Mouse (Mus musculus) lung, embryonic 15.5 days (tissue): ENCODE measurements around the gene Spp2. TPM values are rescaled to one million over a fixed set of nuclear protein-coding genes. Genes with fewer than 3 reads are reported as not detected.

Experiments
- ATAC-seq: fragments of 200-750 bp; cut with Nextera tagmentation; 2 replicates; pipeline ENCODE4 v1.8.0; 2017; ENCODE audit warnings: moderate number of reproducible peaks, borderline replicate concordance; ENCODE audit not compliant: low FRiP score, low TSS enrichment; ENCODE audit errors: extremely low read depth
- H3K27ac ChIP-seq: fragments of 300-500 bp; sonication (generic); 2 replicates; pipeline ENCODE4 v1.5.1; 2015; ENCODE audit warnings: moderate library complexity, mild to moderate bottlenecking, inconsistent platforms
- H3K27me3 ChIP-seq: fragments of 300-500 bp; sonication (generic); 2 replicates; pipeline ENCODE4 v1.6.1; 2015; ENCODE audit warnings: inconsistent platforms
- H3K36me3 ChIP-seq: fragments of 300-500 bp; sonication (generic); 2 replicates; pipeline ENCODE4 v1.6.1; 2015; ENCODE audit warnings: inconsistent platforms
- H3K4me1 ChIP-seq: fragments of 300-500 bp; sonication (generic); 2 replicates; pipeline ENCODE4 v1.6.1; 2015; ENCODE audit warnings: inconsistent platforms
- H3K4me2 ChIP-seq: fragments of 300-500 bp; sonication (generic); 2 replicates; pipeline ENCODE4 v1.6.1; 2015; ENCODE audit warnings: inconsistent platforms, mild to moderate bottlenecking, moderate library complexity
- H3K4me3 ChIP-seq: fragments of 300-500 bp; sonication (generic); 2 replicates; pipeline ENCODE4 v1.5.1; 2015; ENCODE audit warnings: mild to moderate bottlenecking, inconsistent platforms
- H3K9ac ChIP-seq: fragments of 300-500 bp; sonication (generic); 2 replicates; pipeline ENCODE4 v1.6.1; 2015; ENCODE audit warnings: inconsistent platforms
- H3K9me3 ChIP-seq: fragments of 300-500 bp; sonication (generic); 2 replicates; pipeline ENCODE4 v1.6.1; 2016; ENCODE audit warnings: inconsistent platforms
- WGBS: fragments of 180-500 bp; shearing (Covaris S2); methylation state at CpG from one replicate; pipeline ENCODE4 v1.1.7; 2015; 5-methylcytosine and 5-hydroxymethylcytosine counted together
- polyA plus RNA-seq: library from polyadenylated mRNA; unstranded; fragments of >200 nt; fragmentation: Nextera tagmentation; extraction: Ambion mirVana; gene quantifications from 2 replicates; pipeline ENCODE4 v1.2.1, GENCODE M21; 2015

Gene Spp2
- polyA plus RNA-seq, 1 experiment from 2014 or later = 0.75 TPM

GRCm38 (mm10) chr1:88469746-88470145 is 63.0 kb downstream of the Spp2 start:
- Histone ChIP-seq H3K36me3 (no peaks in the 10 kb centered on the region), H3K9me3 (no peaks in the 10 kb centered on the region), H3K27ac (no peak overlapping the region), H3K4me1 (peaks cover 18% of the 10 kb centered on the region), H3K4me2 (no peak overlapping the region), H3K4me3 (no peak overlapping the region), H3K27me3 (no peaks in the 10 kb centered on the region), H3K9ac (no peak overlapping the region)
- WGBS = 81% methylated on average over 4 of the region's 4 CpGs
- no peak for ATAC-seq

- WGBS = 47% methylated on average over 6 of the region's 6 CpGs
- H3K27ac ChIP-seq = no peak overlapping the region
- no peak overlapping the region for H3K9ac ChIP-seq
- no peaks in the 10 kb centered on the region for H3K9me3 ChIP-seq
- peaks cover 39% of the 10 kb centered on the region for H3K4me1 ChIP-seq
- H3K4me2 ChIP-seq = no peak overlapping the region
- no peak overlapping the region for H3K4me3 ChIP-seq
- ATAC-seq = no peak
- H3K36me3 ChIP-seq = no peaks in the 10 kb centered on the region
- H3K27me3 ChIP-seq = no peaks in the 10 kb centered on the region
Measured at GRCm38 (mm10) chr1:88472258-88472657, 65.5 kb downstream of the Spp2 start.

GRCm38 (mm10) chr1:88473899-88474298 is 67.1 kb downstream of the Spp2 start:
- Histone ChIP-seq H3K27ac (peak overlapping the region; percentile 81), H3K4me3 (no peak overlapping the region), H3K4me1 (peaks cover 47% of the 10 kb centered on the region), H3K4me2 (no peak overlapping the region), H3K36me3 (no peaks in the 10 kb centered on the region), H3K27me3 (no peaks in the 10 kb centered on the region), H3K9ac (no peak overlapping the region), H3K9me3 (no peaks in the 10 kb centered on the region)
- ATAC-seq = no peak
- 68% methylated on average over 2 of the region's 2 CpGs for WGBS

- WGBS = 10% methylated on average over 7 of the region's 7 CpGs
- no peaks in the 10 kb centered on the region for H3K27me3 ChIP-seq
- ATAC-seq = peak; percentile 84
- peak overlapping the region; percentile 81 for H3K27ac ChIP-seq
- H3K9ac ChIP-seq = no peak overlapping the region
- H3K9me3 ChIP-seq = no peaks in the 10 kb centered on the region
- no peak overlapping the region for H3K4me3 ChIP-seq
- no peaks in the 10 kb centered on the region for H3K36me3 ChIP-seq
- no peak overlapping the region for H3K4me2 ChIP-seq
- peaks cover 47% of the 10 kb centered on the region for H3K4me1 ChIP-seq
Measured at GRCm38 (mm10) chr1:88474598-88474997, 67.8 kb downstream of the Spp2 start.

GRCm38 (mm10) chr1:88475502-88475953 is 68.8 kb downstream of the Spp2 start:
- H3K27ac ChIP-seq = peak overlapping the region; percentile 81
- H3K4me3 ChIP-seq = no peak overlapping the region
- no peaks in the 10 kb centered on the region for H3K36me3 ChIP-seq
- 5% methylated on average over 8 of the region's 8 CpGs for WGBS
- no peaks in the 10 kb centered on the region for H3K9me3 ChIP-seq
- H3K27me3 ChIP-seq = no peaks in the 10 kb centered on the region
- ATAC-seq = peak; percentile 44; the same call in 1 of the 2 replicates
- H3K4me2 ChIP-seq = no peak overlapping the region
- no peak overlapping the region for H3K9ac ChIP-seq
- H3K4me1 ChIP-seq = peaks cover 40% of the 10 kb centered on the region

Other genes with a start within 250 kb of the Spp2 start
- not detected in 2 replicates for gene Ugt1a5, start 240.9 kb upstream of the Spp2 start, polyA plus RNA-seq
- gene Ugt1a2, start 206.4 kb upstream of the Spp2 start, polyA plus RNA-seq = 0.22 TPM in 1 of 2 replicates, not detected in the other
- 6.1 and 6.9 TPM in 2 replicates for gene Dnajb3, start 201.2 kb upstream of the Spp2 start, polyA plus RNA-seq
- gene Ugt1a1, start 195.0 kb upstream of the Spp2 start, polyA plus RNA-seq = 0.11 TPM in 1 of 2 replicates, not detected in the other
- gene Mroh2a, start 180.0 kb upstream of the Spp2 start, polyA plus RNA-seq = 0.90 and 1.1 TPM in 2 replicates
- gene Hjurp, start 129.3 kb upstream of the Spp2 start, polyA plus RNA-seq = 184 and 198 TPM in 2 replicates
- gene Trpm8, start 129.3 kb upstream of the Spp2 start, polyA plus RNA-seq = 0.04 and 0.10 TPM in 2 replicates
- gene Glrp1, start 103.1 kb downstream of the Spp2 start, polyA plus RNA-seq = 0.15 and 0.29 TPM in 2 replicates